Mouse (Mus musculus) forelimb bud, embryonic 11.5 days (tissue): Measurements from ENCODE around the gene Scamp4.
A peak's percentile ranks its signal among the peaks of the same experiment; 100 is the strongest.

ENCODE experiments used
- DNase-seq: peaks from one replicate; pipeline ENCODE4 v3.0.0-alpha.2; 2012; ENCODE audit warnings: low read depth, low spot score

Scamp4 gene

DNA sequence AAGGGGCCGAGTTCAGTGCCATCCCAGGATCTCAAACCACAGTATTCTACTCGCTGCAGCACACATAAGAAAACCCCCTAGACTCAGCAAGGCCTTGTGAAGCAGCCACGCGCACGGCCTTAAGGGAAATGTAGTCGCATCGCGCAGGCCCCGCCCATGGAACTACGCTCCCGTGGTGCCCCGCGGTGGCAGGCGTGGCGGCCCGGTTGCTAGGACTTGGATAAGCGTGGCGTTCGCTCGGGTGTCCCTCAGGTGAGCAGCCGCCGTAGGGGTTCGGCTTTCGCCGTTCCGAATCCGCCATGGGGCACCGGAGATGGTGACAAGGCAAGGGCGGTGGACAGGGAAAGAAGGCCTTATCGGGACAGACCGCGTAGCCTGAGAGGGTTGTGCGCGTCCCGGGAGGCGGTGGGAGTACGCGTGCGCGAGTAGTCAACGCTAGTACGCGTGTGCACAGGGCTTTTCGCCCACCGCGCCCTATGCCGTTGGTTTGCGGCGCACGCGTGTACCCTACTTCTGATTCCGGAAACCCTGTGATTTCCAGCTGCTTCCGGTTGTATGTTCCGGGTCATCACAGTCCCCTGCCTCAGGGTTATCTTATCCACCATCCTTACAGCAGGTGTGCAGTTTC lies at the start of gene Scamp4, which contains the start of gene Adat3:
Scamp4 (plus strand) TSS at position 175 of the 628 bp plus-strand sequence.
Adat3 (plus strand) TSS at position 183 of the 628 bp plus-strand sequence.
- peak; percentile 90 for DNase-seq

DNA sequence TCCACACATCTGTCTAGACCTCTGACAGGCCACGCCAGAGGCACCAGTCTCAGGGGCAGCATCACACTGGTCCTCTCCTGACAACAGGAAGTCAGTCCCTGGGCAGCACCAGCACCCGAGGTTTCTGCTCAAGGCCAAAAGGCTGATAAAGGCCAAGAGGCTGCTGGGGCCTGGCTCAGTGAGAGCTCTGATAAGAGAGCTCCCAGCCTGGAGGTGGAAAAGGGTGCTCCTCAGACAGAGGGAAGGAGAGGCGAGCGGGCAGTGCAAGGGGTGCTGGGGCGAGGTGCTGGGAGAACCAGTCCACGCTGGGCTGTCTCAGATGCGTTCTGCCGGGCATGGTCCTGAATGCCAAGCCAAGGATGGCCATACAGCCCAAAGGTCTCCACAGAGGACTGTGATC lies 49.1 kb upstream of the Scamp4 start:
- no peak for DNase-seq

- no peak for DNase-seq
Observed at GRCm38 (mm10) chr10:80553997-80554396, 48.7 kb upstream of the Scamp4 start.

- peak; percentile 40 for DNase-seq
Observed at GRCm38 (mm10) chr10:80557346-80557965, 45.2 kb upstream of the Scamp4 start.

DNA sequence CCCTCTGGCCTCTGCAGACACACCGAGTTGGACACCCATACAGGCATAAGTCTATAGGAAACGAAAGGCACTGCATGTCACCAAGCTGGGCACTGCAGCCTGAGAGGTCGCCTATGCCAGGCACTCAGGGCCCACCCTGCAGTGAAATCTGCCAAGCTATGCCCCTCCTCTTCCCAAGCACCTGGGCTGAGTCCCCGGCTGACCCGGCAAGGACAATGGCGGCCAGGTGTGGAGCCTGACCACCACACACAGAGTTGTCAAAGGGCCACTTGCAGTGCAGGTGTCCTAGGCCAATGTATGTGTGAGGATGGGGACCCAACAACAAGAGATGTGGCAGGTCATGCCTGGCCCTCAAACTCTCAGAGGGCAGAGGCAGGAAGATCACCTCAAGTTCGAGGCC lies 43.2 kb upstream of the Scamp4 start:
- DNase-seq = no peak

- no peak for DNase-seq
Observed at GRCm38 (mm10) chr10:80560621-80561020, 42.1 kb upstream of the Scamp4 start.

- DNase-seq = peak; percentile 92
Observed at GRCm38 (mm10) chr10:80561116-80561944, 41.3 kb upstream of the Scamp4 start, which contains the start of gene Rexo1. Gene Rexo1 (minus strand): TSS chr10:80561560.

DNA sequence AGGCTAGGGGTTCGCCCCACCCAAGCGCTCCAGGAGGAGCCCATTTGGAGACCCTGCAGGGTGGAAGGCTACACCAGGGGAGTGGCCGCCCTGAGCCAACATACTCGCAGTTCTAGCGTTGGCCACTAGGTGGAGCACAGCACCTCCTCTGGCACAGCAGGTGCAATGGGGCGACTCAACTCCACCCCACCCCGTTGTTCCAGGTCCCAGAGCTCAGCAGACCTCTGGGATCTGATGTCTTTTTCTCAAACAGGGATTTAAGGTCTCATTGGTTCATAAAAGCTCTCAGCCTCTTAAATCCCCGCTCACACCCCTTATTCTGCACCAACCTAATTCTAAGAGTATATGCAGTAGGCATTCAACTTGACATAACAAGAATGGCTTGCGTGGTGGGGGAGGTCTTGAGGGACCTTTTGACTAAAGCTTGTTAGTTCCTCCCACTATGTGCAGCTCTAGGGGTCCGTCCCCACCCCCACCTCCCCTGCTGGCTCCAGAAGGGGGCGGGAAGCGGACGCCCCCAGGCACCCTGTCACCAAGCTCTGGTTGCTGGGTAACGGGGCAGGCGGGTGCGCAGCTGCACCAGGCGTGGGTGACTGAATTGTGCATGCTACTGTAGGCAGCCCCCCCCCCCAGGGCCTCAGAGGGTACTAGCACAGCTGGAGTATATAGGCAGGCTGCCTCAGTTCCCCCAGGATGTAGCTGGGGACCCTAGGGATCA lies 36.1 kb upstream of the Scamp4 start:
- DNase-seq = peak; percentile 83

DNA sequence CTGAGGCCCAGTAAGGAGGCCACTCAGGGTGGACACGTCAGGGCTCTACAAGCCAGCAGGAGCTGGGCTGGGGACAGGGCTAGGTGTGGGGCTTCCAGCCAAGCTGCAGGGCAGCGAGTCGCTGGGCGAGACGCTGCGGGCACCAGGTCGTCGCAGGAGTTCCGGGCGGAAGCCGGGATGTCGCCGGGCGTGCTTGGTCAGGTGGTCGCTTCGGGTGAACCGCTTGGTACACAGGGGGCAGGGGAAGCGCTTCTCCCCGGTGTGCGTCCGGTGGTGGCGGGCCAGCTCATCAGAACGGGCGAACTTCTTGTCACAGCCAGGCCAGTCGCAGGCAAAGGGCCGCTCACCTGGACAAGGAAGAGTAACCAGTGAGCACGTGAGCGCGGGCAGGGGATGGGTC lies 33.8 kb upstream of the Scamp4 start:
- DNase-seq = no peak

DNA sequence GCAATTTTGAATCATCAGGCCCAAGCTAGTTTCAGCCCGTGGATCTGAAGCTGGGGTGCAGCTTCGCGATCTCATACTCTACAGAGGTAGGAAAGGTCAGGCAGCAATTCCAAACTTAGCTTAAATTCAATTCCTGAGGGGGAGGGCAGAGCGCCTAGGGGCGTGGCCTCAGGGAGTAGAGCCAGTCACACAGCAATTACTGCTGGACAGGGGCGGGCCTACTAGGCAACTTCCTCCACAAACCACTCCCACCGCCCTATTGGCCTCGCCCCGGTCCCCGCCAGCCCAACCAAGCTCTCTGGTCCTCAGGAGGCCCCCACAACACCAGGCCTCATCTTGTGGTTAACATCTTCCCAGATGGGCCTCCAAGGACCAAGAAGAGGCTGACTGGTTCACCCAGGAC lies 33.0 kb upstream of the Scamp4 start:
- peak; percentile 32 for DNase-seq

DNA sequence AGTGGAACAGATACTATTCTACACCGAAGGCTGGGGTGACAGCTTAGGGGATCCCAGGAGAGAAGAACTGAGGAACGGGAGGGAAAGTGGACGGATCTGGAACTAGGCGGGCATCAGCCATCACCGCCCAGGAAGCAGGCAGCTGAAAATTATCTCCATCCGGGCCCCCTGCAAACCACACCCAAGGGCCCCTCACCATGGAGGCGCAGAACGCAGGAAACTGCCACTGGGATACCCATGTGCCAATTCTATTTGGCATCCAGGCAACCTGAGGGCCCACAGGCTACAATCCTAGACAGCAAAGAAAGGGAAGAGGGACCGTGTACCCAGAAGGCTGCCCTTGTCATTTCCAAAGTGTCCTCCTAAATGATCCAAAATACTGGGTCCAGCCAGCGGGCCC lies 32.3 kb upstream of the Scamp4 start:
- no peak for DNase-seq

DNA sequence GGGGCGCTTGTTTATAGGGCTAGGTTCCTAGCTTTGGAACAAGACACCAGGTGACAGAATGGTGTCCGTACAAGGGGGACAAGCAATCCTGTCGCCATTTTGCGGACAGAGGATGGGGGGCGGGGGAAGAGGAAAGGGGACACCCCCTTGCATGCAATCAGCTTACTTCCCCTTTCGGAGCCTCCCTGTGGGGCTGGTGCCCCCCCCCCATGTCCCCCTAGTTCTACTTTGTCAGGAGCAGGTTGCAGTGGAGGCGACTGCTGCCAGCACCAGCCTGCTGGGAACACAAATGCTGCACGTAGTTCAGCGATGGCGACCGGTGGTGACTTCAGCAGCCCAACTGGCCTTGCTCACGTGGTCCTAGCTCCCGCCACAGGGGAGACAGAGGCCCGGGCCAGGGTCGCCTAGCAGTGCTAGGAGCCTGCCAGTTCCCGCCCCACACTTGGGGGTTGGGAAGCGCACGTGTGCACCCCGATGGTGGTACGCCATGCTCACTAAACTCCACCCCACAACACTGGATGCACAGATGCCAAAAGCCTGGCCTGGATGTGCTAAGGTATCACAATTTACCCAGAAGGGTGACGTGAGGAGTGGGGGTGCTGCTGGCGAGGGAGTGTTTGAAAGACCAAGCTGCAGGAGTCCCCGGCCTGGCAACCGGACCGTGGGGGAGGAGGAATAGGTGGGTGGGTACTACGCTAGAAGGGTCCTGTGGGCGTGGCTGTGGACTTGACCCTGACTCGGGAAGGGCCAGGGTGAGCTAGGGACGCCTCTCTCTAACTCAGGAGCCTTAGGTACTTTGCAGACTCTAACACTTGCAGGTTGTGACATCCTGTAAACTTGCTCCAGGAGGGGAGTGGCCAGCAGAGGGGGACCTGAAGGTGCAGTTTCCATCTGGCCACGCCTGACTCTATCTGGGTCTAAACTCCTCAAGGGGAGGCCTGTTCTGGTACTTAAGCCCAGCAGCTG lies 31.5 kb upstream of the Scamp4 start:
- DNase-seq = peak; percentile 35

DNA sequence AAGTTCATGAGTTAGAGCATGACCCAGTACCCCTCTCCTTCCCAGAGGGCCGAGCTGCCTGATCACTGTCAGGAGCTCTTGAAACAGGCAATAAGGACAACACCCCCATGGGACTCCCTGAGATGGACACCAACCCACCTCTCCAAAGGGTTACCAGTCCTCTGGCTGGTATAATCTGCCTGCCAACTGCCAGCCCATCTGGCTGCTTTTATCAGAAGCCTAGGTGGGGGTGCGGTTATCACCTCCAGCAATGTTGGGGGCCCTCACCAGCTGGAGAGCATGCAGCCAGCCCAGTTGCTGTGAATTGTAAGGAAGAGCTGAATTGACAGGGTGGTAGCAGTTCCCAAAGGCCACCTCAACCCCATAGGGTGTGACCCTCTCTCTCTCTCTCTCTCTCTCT lies 30.2 kb upstream of the Scamp4 start:
- no peak for DNase-seq

DNA sequence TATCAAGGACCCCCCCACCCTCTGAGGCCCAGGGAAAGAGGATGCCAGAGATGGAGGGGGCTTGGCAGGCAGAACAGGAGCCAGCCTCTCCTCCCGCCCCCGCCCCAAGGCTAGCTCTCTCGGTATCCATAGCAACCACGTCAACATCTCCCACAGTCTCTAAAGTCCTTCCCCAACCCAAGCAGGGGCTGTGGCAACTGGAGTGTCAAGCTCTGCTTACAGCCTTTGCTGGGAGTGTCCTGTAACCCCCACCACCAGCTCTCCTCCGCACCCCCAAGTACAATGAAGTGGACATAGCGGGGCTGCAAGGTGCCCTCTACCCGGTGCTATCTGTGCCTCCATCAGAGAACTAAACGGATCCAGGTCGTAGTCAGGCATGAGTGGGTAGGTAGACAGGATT lies 28.7 kb upstream of the Scamp4 start:
- no peak for DNase-seq

DNA sequence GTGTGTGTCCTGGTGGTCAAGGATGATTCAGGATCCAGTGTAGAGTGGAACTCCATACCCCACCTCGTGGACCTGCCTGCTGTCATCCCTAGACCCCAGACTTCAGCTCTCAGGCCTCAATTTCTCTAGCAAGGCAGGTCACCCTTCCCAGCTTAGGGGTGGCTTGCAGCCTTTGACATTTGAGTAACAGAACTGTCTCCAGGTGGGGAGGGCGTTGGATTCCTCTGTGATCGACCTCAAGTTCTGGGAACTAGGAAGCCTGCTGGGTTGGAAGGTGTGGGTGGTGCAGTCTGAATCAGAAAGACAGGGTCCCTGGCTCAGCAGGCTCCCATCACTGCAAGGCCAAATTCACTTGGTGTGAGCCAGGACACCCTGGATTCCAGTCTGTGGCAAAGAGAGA lies 27.8 kb upstream of the Scamp4 start:
- no peak for DNase-seq

DNA sequence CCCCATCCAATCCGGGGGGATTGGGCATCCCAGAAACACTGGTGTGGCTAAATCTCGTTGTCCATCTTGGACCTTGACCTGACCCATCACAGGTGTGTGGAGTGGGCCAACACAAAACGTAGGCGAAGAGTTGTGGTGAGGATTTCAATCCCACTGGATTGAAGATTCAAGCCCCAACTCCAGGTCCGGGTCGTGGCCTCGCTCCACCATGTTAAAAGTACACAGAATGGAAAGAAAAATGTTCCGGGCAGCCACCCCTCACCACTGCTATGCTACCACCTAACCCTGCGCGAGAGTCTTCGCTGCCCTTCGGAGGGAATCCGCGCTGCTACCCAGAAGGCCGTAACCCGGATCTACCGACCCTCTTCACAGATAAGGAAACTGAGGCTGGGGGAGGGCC lies 26.7 kb upstream of the Scamp4 start:
- DNase-seq = no peak

DNA sequence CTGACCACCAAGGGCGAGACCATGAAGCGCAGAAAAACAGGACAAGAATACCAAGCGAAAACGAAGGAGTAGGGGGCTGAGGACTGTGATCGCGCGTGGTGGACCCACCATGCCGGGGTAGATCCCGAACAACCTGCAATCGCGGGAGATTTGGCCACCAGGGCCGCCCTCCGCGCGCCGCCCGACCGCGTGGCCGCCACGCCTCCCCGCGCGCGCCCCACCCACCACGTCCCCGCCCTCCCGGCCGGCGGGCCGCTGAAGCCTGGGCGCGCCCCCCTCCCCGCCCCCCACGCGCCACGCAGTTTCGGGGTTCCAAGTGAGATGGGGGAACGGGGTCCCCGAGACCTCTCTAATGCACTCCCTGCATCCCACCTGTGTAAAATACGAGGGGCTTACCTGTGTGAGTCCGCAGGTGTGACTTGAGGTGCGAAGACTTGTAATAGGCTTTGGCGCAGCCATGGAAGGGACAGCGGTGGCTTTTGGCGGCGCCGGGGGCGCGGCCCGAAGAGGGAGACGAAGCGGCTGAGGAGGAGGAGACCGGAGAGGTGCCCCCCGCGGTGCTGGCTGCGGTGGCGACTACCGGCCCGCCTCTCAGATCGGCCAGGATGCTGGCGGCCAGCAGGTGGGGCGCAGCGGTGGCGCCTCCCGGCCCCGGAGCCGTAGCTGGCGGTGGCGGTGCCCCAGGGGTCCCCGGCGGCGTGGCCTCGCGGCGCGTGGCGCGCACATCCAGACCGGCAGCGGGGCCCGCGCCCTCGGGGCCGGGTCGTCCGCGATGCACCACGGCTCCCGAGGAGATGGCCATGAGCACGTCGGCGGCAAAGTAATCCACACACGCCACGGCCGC lies 26.1 kb upstream of the Scamp4 start:
- no peak for DNase-seq

GRCm38 (mm10) chr10:80577195-80578130 lies 25.2 kb upstream of the Scamp4 start, which contains the start of gene Klf16:
Gene Klf16 (minus strand): TSS chr10:80577321.
- peak; percentile 92 for DNase-seq
